Mouse (Mus musculus) erythroid progenitor cell, adult 5-6 weeks (primary cell): ENCODE results near the gene Smim14. TPM values are rescaled to one million over a fixed set of nuclear protein-coding genes. Genes with fewer than 3 reads are reported as not detected.
A peak's percentile ranks its signal among the peaks of the same experiment; 100 is the strongest.

Experiments used
- ATAC-seq: replicated peaks from 2 replicates; pipeline ENCODE4 v1.8.0; 2016; ENCODE audit warnings: moderate number of reproducible peaks, mild to moderate bottlenecking, moderate TSS enrichment, inconsistent platforms; ENCODE audit not compliant: poor library complexity, low FRiP score, severe bottlenecking
- total RNA-seq, 2 experiments: library from RNA; stranded (forward) in 1 of 2; stranded (reverse) in 1 of 2; fragments of 150-400 nt in 1 of 2; fragments of 186-747, 209-891 nt in 1 of 2; gene quantifications; 2 replicates each; pipeline versions ENCODE4 v1.2.3 to v1.2.4; 2015 to 2017; ENCODE audit warnings: low replicate concordance in 2 of 2

Gene Smim14
- total RNA-seq, 2 experiments from 2014 or later = 18.9 to 36.5 TPM

DNA sequence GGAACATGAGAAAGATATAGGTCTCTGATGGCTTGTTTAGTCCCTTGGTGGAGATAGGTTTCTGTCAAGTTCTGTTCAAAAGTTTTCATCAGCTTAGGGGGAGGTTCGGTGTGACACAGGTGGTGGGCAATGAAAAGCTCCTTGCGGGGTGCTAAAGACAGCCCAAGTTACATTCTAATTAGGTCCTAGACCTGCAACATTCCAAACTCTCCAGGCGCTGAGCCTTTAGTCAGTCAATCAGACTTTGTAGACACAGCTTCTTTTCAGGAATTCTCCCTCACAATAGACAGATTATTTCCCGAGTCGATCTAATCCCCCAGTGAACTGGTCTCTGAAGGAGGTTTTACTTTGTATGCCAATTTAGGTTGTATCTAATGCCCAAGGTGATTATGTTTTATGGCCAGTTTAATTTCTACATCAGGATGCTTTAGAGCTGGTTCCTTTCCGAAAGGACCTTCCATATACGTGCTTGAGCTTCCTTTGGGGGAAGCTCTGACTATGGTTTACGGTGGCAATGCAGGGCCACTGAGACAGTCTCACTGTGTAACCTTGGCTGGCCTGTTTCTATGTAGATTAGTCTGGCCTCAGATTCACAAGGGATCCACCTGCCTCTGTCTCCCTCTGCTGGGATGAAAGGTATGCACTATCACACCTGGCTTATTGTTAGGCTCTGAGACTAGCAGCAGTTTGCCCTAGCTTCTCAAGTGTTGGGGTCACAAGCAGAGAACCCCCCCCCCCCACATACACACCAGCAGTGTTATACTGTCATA is 11.1 kb downstream of the Smim14 start:
- ATAC-seq = no peak

DNA sequence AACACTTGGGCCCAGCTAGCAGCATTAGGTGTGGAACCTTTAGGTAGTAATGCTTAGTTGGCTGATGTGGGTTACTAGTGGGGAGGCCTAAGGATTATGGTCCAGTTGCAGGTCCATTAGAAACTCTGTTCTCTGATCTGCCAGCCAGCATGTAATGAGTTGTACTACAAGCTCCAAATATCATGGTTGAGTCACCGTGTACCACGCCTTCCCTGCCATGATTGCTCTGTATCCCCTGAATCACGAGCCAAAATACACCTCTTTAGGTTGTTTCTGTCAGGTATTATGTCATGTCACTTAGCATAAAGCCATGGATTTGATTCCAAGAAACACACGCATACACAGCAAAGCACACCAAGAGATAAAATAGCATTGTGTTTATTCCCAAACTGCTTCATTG is 12.2 kb downstream of the Smim14 start:
- ATAC-seq = no peak

- peak; percentile 63; the same call in 1 of the 2 replicates for ATAC-seq
Observed at GRCm38 (mm10) chr5:65521803-65522202, 15.2 kb downstream of the Smim14 start.

- no peak for ATAC-seq
Observed at GRCm38 (mm10) chr5:65514635-65515278, 22.2 kb downstream of the Smim14 start.

DNA sequence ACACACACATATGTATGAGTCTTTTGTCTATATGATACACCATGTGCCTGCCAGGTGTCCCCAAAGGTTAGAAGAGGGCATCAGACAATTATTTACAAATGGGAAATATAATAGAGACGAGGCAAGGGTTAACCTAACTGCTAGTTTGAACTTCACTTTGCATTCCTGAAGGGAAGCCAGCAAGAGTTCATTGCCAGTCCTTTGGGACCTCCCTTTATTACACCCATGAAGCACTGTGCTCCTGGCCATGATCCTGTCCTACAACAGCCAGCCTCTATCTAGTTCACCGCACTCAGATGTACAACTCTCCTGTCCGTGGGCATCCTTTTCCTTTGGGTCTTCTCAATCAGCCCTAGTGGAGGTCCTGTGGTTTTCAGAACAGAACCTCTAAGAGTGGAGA is 23.5 kb downstream of the Smim14 start:
- ATAC-seq = no peak

DNA sequence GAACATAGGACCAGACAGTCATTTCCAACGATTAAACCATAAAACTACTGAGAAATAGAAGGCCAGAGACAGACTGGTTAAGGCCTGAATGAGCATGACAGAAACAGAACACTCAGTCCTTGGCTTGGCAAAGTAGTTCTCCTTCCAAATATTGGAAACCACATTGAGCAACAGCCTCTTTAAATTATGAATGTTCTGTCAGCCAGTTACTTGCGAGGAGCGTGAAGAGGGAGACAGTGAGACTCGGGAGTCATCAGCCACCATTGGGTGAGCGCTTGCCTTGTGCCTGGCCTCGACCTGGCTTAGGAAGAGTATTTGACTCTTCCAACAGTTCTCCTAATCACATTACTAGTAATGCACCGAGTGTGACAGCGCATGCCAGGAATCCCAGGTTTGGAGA is 28.6 kb downstream of the Smim14 start:
- no peak for ATAC-seq

DNA sequence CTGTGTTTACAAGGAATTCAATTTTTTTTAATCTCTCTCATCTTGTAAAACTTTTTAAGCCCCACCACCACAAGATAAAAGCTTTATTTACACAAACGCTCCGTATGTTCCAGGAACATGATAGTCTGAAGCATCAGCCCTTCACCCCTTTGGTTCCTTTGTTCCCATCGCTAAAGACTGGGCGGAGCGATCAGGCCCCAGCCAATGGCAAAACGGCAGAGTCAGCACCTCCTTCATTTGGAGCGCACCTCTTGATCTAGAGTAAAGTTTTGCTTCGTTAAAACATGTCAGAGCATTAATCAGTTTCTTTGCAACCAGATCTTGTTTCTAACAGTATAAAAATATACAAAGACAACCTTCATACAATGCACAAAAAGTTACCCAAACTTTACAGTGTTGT is 31.2 kb downstream of the Smim14 start:
- ATAC-seq = no peak; the same call in 1 of the 2 replicates

GRCm38 (mm10) chr5:65501407-65501806 is 35.6 kb downstream of the Smim14 start:
- ATAC-seq = no peak

DNA sequence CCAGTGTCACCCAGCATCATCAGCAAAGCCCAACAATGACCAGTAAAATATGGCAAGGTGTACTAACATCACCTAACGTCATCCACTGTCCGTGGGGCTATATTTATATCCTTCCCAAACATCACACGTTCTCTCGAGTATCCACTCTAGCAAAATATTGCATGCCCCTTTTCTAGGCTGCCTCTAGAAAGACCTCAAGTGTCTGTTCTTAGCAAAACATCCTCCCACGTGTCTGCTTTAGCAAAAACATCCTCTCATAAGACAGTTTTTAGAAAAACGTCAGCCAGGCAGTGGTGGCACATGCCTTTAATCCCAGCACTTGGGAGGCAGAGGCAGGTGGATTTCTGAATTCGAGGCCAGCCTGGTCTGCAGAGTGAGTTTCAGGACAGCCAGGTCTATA is 36.8 kb downstream of the Smim14 start:
- ATAC-seq = no peak

- ATAC-seq = peak; percentile 94
Observed at GRCm38 (mm10) chr5:65492716-65493531, 44.1 kb downstream of the Smim14 start, which contains the start of gene Gm43552. Gene Gm43552, minus strand, starts transcription at chr5:65492833.

DNA sequence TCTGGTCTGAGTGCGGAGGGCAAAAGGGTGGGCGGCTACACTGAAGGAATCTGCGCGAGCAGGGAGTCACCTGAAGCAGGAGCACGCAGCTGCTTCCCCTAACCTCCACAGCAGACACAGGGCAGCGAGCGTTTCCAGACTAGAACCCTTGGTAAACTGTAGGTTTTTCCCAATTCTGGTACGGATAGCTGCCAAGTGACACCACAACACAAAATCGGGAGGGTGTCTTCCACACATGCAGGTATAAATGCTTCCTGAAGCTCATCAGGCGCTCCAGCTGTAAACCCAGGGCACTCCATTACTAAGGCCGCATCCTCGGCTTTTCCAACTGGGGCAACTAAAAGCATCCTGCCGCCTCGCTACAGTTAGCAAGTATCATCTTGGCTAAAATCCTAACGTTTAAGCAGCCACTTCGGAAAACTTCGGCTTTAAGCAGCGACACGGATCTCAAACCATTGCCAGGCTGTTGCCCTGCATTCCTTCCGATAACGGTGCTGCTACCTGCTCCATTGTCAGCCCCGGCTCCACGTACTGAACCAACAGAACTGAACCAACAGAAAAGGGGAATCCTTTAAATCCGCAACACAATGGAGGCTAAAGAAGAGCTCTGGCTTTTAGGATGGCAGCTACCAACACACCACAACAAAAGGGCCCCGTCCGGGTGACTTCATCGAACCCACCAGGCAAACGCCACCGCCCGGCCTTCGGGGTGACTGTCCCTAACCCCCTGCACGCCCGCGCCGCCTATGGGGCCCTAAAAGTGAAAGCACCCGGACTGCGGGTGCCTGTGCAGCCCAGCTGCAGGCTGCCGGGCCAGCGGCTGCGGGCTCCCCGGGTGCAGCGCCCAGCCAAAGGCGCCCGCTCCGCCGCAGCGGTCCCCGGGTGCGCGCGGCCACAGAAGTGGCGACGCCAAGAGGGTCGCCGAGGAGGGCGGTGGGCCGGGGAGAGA is 44.9 kb downstream of the Smim14 start:
- peak; percentile 82 for ATAC-seq

DNA sequence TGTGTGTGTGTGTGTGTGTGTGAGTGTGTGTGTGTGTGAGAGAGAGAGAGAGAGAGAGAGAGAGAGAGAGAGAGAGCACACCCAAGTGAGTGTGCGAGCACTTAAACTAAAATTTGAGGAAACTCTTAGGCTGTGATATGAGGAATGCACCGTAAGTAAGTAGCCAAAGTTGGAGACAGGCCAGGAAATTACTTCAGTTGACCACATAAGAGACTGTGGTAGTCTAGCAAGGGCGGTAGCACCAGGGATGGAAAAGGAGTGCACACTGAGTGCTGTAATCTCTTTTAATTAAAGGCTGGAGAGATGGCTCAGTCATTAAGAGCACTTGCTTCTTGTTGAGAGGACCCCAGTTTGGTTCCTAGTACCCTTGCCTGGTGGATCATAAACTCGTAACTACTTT is 47.2 kb downstream of the Smim14 start:
- ATAC-seq = no peak

DNA sequence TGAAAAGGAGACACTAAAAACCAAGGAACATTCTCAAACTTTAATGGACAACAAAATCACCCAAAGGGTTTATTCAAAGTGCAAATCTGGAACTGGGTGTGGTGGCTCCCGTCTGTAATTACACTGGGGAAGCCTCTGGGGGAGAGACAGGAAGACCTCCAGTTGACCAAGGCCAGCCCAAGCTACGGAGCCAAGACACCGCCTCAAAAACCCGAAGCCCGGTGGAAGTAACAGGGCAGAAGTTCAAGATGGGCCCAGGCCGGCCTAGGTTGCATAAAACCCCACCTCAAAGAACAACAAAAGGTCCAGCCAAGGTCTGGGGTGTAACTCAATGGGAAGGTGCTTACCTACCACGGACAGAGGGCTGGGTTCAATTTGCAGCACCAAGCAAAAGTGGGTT is 48.3 kb downstream of the Smim14 start:
- no peak for ATAC-seq

- ATAC-seq = no peak
Observed at GRCm38 (mm10) chr5:65487381-65487780, 49.6 kb downstream of the Smim14 start.

- ATAC-seq = no peak
Observed at GRCm38 (mm10) chr5:65486514-65486913, 50.5 kb downstream of the Smim14 start.

- no peak for ATAC-seq
Observed at GRCm38 (mm10) chr5:65482996-65483395, 54.0 kb downstream of the Smim14 start.

- ATAC-seq = no peak; the same call in 1 of the 2 replicates
Observed at GRCm38 (mm10) chr5:65480511-65480910, 56.5 kb downstream of the Smim14 start.

- ATAC-seq = no peak
Observed at GRCm38 (mm10) chr5:65479681-65480445, 57.1 kb downstream of the Smim14 start.

- ATAC-seq = no peak
Observed at GRCm38 (mm10) chr5:65478224-65478623, 58.8 kb downstream of the Smim14 start.
